Mouse (Mus musculus): ENCODE measurements at regions not wholly inside any gene's neighbourhood (a gene's known extent, or its start where the extent isn't known, plus 50 kb on each side); places are given as distances from the start of the nearest gene placed in this dataset.

DNA sequence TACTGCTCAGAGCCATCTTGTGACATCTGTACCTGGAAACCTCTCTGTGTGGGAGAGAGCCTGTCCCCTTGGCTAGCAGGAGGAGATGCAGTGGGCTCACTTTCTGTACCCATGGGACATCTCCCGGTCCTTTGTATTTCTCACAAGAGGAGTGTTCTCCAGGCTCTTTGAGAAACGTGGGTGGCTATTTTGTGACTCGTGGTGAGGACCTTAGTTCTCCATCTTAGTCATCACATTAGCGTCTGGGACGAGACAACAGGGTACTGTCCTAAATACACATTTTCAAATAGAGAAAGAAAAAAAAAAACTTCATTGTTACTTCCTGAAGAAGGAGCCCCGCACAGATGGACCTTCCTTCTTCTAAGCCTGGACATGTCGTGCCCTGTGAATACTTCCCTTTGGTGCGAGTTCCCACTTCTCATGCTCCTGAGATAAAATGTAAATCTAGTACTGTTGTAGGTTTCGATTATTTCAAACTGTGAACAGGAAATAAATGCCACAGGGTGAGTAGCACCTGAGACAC is 366.8 kb upstream of the Runx1 start:
- Histone ChIP-seq H3K9ac (no peak overlapping the region), H3K27me3 (no peaks in the 10 kb centered on the region), H3K4me3 (replicated peaks) (no peak overlapping the region), H3K9me3 (replicated peaks) (no peaks in the 10 kb centered on the region), H3K36me3 (no peaks in the 10 kb centered on the region), H3K4me1 (0 out of 2 replicates have a peak, but pooled peaks cover 3% of the 10 kb centered on the region), H3K4me2 (no peak overlapping the region), H3K27ac (no peak overlapping the region)
- 84% methylated on average over 9 of the region's 9 CpGs for WGBS
- no peak for ATAC-seq (replicated peaks; ENCODE audit: low FRiP score)

- Histone ChIP-seq H3K27me3 (no peaks in the 10 kb centered on the region), H3K27ac (no peak overlapping the region), H3K9ac (no peak overlapping the region), H3K36me3 (no peaks in the 10 kb centered on the region), H3K4me3 (replicated peaks) (no peak overlapping the region), H3K9me3 (replicated peaks) (no peaks in the 10 kb centered on the region), H3K4me2 (no peak overlapping the region), H3K4me1 (0 out of 2 replicates have a peak, but pooled peaks cover 3% of the 10 kb centered on the region)
- 78% methylated on average over 5 of the region's 5 CpGs for WGBS
- ATAC-seq (replicated peaks; ENCODE audit: low FRiP score), result no peak
These were observed 365.2 kb upstream of the Runx1 start for GRCm38 (mm10) chr16:93191174-93191573.

GRCm38 (mm10) chr16:93190301-93190700 is 364.4 kb upstream of the Runx1 start:
- Histone ChIP-seq H3K4me2 (no peak overlapping the region), H3K4me1 (0 out of 2 replicates have a peak, but pooled peaks cover 3% of the 10 kb centered on the region), H3K9me3 (replicated peaks) (no peaks in the 10 kb centered on the region), H3K4me3 (replicated peaks) (no peak overlapping the region), H3K9ac (no peak overlapping the region), H3K27me3 (no peaks in the 10 kb centered on the region), H3K27ac (no peak overlapping the region), H3K36me3 (no peaks in the 10 kb centered on the region)
- 53% methylated on average over 3 of the region's 3 CpGs for WGBS
- ATAC-seq (replicated peaks; ENCODE audit: low FRiP score), result no peak

- 53% methylated on average over 3 of the region's 3 CpGs for WGBS
- ATAC-seq (replicated peaks; ENCODE audit: low FRiP score), result no peak
- Histone ChIP-seq H3K27me3 (no peaks in the 10 kb centered on the region), H3K36me3 (no peaks in the 10 kb centered on the region), H3K9ac (no peak overlapping the region), H3K4me2 (no peak overlapping the region), H3K4me1 (0 out of 2 replicates have a peak, but pooled peaks cover 3% of the 10 kb centered on the region), H3K4me3 (replicated peaks) (no peak overlapping the region), H3K27ac (no peak overlapping the region), H3K9me3 (replicated peaks) (no peaks in the 10 kb centered on the region)
These were observed 363.9 kb upstream of the Runx1 start for GRCm38 (mm10) chr16:93189875-93190274.

- ATAC-seq (replicated peaks; ENCODE audit: low FRiP score), result no peak
- no peak overlapping the region for H3K4me3 ChIP-seq (replicated peaks)
- WGBS, result 88% methylated on average over 5 of the region's 5 CpGs
- H3K9ac ChIP-seq, result no peak overlapping the region
- H3K9me3 ChIP-seq (replicated peaks), result no peaks in the 10 kb centered on the region
- H3K36me3 ChIP-seq, result no peaks in the 10 kb centered on the region
- 0 out of 2 replicates have a peak, but pooled peaks cover 3% of the 10 kb centered on the region for H3K4me1 ChIP-seq
- H3K4me2 ChIP-seq, result no peak overlapping the region
- H3K27ac ChIP-seq, result no peak overlapping the region
- H3K27me3 ChIP-seq, result no peaks in the 10 kb centered on the region
These were observed 363.5 kb upstream of the Runx1 start for GRCm38 (mm10) chr16:93189412-93189811.

DNA sequence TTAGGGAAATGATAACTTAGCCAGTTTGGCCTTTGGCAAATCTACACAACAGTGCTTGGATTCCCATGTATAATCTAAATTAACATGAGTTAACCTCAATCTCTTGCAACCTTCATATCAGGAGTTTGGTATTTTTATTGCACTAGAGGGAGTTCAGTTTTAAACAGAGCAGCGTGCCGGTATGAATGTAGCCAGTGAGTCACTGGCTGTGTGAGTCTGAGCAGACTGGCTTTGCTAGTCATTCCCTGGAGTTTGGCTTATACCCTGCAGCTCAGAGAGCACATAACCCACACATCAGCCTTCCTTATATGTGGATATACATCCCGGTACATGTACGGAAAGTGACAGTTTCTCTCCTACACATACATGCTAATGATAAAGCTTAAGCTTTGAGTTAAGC is 360.6 kb upstream of the Runx1 start:
- H3K4me3 ChIP-seq (replicated peaks), result no peak overlapping the region
- no peaks in the 10 kb centered on the region for H3K36me3 ChIP-seq
- H3K27me3 ChIP-seq, result no peaks in the 10 kb centered on the region
- H3K27ac ChIP-seq, result no peak overlapping the region
- H3K4me2 ChIP-seq, result no peak overlapping the region
- H3K9me3 ChIP-seq (replicated peaks), result no peaks in the 10 kb centered on the region
- H3K4me1 ChIP-seq, result 0 out of 2 replicates have a peak, but pooled peaks cover 3% of the 10 kb centered on the region
- ATAC-seq (replicated peaks; ENCODE audit: low FRiP score), result no peak
- 84% methylated on average over 4 of the region's 4 CpGs for WGBS
- H3K9ac ChIP-seq, result no peak overlapping the region

DNA sequence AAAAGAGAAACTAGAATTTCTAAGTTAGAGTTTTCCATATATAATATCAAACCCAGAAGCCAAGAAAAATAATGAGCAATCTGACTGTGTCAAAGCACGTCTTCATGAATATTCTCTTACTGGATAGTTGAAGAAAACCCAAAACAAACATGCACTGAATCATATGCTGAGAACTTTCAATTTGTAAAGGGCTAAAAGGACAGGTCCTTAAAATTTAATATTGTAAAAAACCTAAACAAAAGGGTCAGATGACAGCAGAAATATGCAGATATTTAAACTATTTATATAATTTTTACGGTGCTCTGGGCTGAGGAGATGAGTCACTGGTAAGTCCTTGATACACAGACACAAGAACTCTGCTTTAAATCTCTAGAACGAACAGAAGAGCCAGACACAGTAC is 356.7 kb upstream of the Runx1 start:
- Histone ChIP-seq H3K27me3 (no peaks in the 10 kb centered on the region), H3K9ac (no peak overlapping the region), H3K36me3 (no peaks in the 10 kb centered on the region), H3K4me1 (no peaks in the 10 kb centered on the region), H3K9me3 (replicated peaks) (no peaks in the 10 kb centered on the region), H3K27ac (no peak overlapping the region), H3K4me3 (replicated peaks) (no peak overlapping the region), H3K4me2 (no peak overlapping the region)
- ATAC-seq (replicated peaks; ENCODE audit: low FRiP score), result no peak
- 76% methylated on average over 3 of the region's 3 CpGs for WGBS

DNA sequence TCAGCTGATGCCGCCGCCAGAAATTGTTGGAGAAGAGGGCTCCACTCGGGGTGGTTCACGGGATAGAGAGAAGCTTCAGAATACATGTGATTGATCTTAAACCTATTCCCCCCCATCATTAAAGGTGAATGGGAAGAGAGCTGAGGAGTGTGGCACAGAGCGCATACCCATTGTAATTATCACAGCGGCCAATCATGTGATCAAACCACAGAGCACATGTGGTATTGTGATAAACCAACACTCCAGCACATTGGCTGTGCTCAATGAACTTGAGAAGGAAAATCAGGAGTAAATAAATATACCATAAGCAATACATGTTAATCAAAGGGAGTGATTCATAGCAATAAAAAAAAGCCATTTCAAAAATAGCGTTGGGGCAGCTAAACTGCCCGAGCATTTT is 355.5 kb upstream of the Runx1 start:
- Histone ChIP-seq H3K4me2 (no peak overlapping the region), H3K27me3 (no peaks in the 10 kb centered on the region), H3K4me1 (no peaks in the 10 kb centered on the region), H3K9me3 (replicated peaks) (no peaks in the 10 kb centered on the region), H3K9ac (no peak overlapping the region), H3K27ac (no peak overlapping the region), H3K36me3 (no peaks in the 10 kb centered on the region), H3K4me3 (replicated peaks) (no peak overlapping the region)
- WGBS, result 96% methylated on average over 8 of the region's 8 CpGs
- ATAC-seq (replicated peaks; ENCODE audit: low FRiP score), result no peak

GRCm38 (mm10) chr16:93180213-93180612 is 354.3 kb upstream of the Runx1 start:
- no peak for ATAC-seq (replicated peaks; ENCODE audit: low FRiP score)
- 53% methylated on average over 5 of the region's 5 CpGs for WGBS

GRCm38 (mm10) chr16:93166667-93167066 is 340.7 kb upstream of the Runx1 start:
- Histone ChIP-seq H3K4me1 (no peaks in the 10 kb centered on the region), H3K9me3 (replicated peaks) (no peaks in the 10 kb centered on the region), H3K4me2 (no peak overlapping the region), H3K9ac (no peak overlapping the region), H3K27me3 (no peaks in the 10 kb centered on the region), H3K27ac (no peak overlapping the region), H3K36me3 (no peaks in the 10 kb centered on the region), H3K4me3 (replicated peaks) (no peak overlapping the region)
- no peak for ATAC-seq (replicated peaks; ENCODE audit: low FRiP score)
- 96% methylated on average over 3 of the region's 3 CpGs for WGBS

More at GRCm38 (mm10) chr16:93180213-93180612, 354.3 kb upstream of the Runx1 start:
- Histone ChIP-seq H3K4me2 (no peak overlapping the region), H3K36me3 (no peaks in the 10 kb centered on the region), H3K9ac (no peak overlapping the region), H3K9me3 (replicated peaks) (no peaks in the 10 kb centered on the region), H3K27ac (no peak overlapping the region), H3K4me3 (replicated peaks) (no peak overlapping the region), H3K27me3 (no peaks in the 10 kb centered on the region), H3K4me1 (no peaks in the 10 kb centered on the region)

DNA sequence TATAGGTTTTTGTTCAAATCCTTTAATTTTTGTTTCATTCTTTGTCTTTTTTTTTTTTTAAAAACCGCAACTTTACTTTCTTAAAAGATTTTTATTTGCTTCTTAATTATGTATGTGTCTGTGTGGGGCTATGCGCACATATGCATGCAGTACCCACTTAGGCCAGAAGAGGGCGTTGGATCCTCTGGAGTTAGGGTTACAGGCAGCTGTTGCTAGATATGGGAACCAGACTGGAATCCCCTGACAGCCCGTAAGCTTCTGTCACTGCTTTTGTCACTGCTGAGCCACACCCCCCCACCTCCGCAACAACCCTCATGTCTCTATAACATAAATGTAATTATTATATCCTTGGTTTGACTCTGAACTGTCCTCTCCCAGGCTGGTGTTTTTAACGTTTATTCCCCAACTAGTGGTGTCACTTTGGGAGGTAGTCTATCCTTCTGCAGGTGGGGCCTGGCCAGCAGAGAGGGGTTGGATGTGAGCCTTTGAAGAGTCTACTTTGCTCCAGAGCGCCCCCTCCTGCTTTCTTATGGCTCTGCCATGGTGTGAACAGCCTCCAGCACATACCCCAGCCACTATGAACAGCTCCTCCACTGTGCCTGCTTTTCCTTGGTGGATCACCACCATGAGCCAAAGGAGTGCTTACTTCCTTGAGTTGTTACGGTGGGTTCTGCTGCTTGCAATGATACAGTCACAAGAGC is 332.7 kb upstream of the Runx1 start:
- H3K9ac ChIP-seq, result no peak overlapping the region
- no peaks in the 10 kb centered on the region for H3K4me1 ChIP-seq
- no peak for ATAC-seq (replicated peaks; ENCODE audit: low FRiP score)
- no peaks in the 10 kb centered on the region for H3K9me3 ChIP-seq (replicated peaks)
- H3K27me3 ChIP-seq, result no peaks in the 10 kb centered on the region
- H3K4me2 ChIP-seq, result no peak overlapping the region
- 87% methylated on average over 8 of the region's 8 CpGs for WGBS
- H3K27ac ChIP-seq, result no peak overlapping the region
- no peaks in the 10 kb centered on the region for H3K36me3 ChIP-seq
- no peak overlapping the region for H3K4me3 ChIP-seq (replicated peaks)

GRCm38 (mm10) chr16:93153545-93154329 is 327.8 kb upstream of the Runx1 start:
- WGBS, result 84% methylated on average over 14 of the region's 14 CpGs
- ATAC-seq (replicated peaks; ENCODE audit: low FRiP score), result no peak
- Histone ChIP-seq H3K4me3 (replicated peaks) (no peak overlapping the region), H3K4me2 (no peak overlapping the region), H3K27me3 (peaks cover 2% of the 10 kb centered on the region; the same call in 1 of the 2 replicates), H3K9ac (no peak overlapping the region), H3K4me1 (0 out of 2 replicates have a peak, but pooled peaks cover 3% of the 10 kb centered on the region), H3K27ac (no peak overlapping the region), H3K9me3 (replicated peaks) (no peaks in the 10 kb centered on the region), H3K36me3 (no peaks in the 10 kb centered on the region)

All from kidney, embryonic 15.5 days (tissue).